Mouse (Mus musculus): ENCODE results near the gene Micu1.

DNA sequence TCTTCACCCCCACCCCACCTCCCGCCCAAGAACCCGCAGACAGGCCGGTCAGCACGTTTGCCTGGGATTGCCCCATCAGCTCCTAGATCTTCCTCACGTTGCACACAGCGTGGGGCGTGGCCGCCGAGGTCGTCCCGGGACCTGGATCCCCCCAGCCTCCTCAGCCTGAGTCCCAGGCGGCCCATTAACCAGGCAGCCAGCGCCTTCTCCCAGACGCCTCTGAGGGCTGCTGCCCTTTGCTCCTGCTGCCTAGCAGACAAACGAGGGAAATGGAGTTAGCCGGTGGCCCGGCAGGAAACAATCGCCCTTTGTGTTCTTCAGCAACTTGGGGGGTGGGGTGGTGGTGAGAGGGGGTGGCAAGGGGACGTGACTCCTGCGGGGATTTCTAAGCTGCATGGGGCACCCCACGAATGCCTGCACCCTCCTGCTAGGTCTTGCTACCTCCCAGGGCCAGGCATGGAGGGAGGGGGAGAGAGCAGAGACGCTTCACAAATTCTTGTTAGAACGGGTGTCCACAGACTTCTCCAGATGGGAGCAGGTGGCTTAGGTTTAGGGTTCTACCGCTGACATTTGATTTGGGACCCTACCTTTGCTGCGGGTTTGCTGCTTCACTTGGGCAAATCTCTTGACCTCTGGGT, 209.4 kb downstream of the Micu1 start:
- TF ChIP-seq CTCF (IDR thresholded peaks at IDR 0.05; ENCODE audit: borderline replicate concordance, control insufficient read depth, extremely low read depth, insufficient read depth, low read length, poor library complexity) (no peak), POLR2A (IDR thresholded peaks at IDR 0.05; ENCODE audit: control insufficient read depth, extremely low read depth, insufficient read depth, low read length, poor library complexity) (no peak)

All from thymus, adult 2 months (tissue).